Mouse (Mus musculus) CH12.LX (cell line): ENCODE results near the gene Necab2.

ENCODE experiments used
- CTCF ChIP-seq, 2 experiments: IDR thresholded peaks in 1 of 2; conservative IDR thresholded peaks in 1 of 2; 2 replicates each; pipeline ENCODE4 v1.5.1; 2011 to 2012; ENCODE audit warnings: low read depth in 2 of 2, low read length in 2 of 2, improper control_type of control experiment in 1 of 2, inconsistent platforms in 1 of 2, mild to moderate bottlenecking in 1 of 2, moderate library complexity in 1 of 2
- ELF1 ChIP-seq: IDR thresholded peaks from 2 replicates; pipeline ENCODE4 v1.6.1; 2014; ENCODE audit warnings: low read depth, mild to moderate bottlenecking, inconsistent platforms, low read length, improper control_type of control experiment
- EP300 ChIP-seq: IDR thresholded peaks from 2 replicates; pipeline ENCODE4 v1.6.1; 2011; ENCODE audit warnings: low read length, improper control_type of control experiment
- GABPA ChIP-seq: IDR thresholded peaks from 2 replicates; pipeline ENCODE4 v1.6.1; 2012; ENCODE audit warnings: low read depth, low read length, improper control_type of control experiment, inconsistent platforms; ENCODE audit not compliant: insufficient replicate concordance
- MAFK ChIP-seq: IDR thresholded peaks from 2 replicates; pipeline ENCODE4 v1.6.1; 2011; ENCODE audit warnings: low read length, improper control_type of control experiment; ENCODE audit not compliant: insufficient replicate concordance
- POLR2A ChIP-seq: IDR thresholded peaks from 2 replicates; pipeline ENCODE4 v1.6.1; 2011; ENCODE audit warnings: low read depth, mild to moderate bottlenecking, improper control_type of control experiment, low read length
- POLR2AphosphoS2 ChIP-seq: IDR thresholded peaks from 2 replicates; pipeline ENCODE4 v1.6.1; 2011; ENCODE audit warnings: low read depth, low read length, improper control_type of control experiment
- RAD21 ChIP-seq: IDR thresholded peaks from 2 replicates; pipeline ENCODE4 v1.6.1; 2011; ENCODE audit warnings: low read depth, mild to moderate bottlenecking, low read length, improper control_type of control experiment, moderate library complexity
- SIN3A ChIP-seq: IDR thresholded peaks from 2 replicates; pipeline ENCODE4 v1.6.1; 2012; ENCODE audit warnings: low read length, improper control_type of control experiment, inconsistent platforms
- TBP ChIP-seq: conservative IDR thresholded peaks from 2 replicates; pipeline ENCODE4 v1.6.1; 2011; ENCODE audit warnings: low read depth, low read length, improper control_type of control experiment
- UBTF ChIP-seq: IDR thresholded peaks from 2 replicates; pipeline ENCODE4 v1.6.1; 2012; ENCODE audit warnings: low read depth, mild to moderate bottlenecking, inconsistent platforms, low read length, improper control_type of control experiment, moderate library complexity
- USF1 ChIP-seq: IDR thresholded peaks from 2 replicates; pipeline ENCODE4 v1.6.1; 2014; ENCODE audit warnings: low read depth, mild to moderate bottlenecking, inconsistent platforms, low read length, improper control_type of control experiment
- USF2 ChIP-seq: conservative IDR thresholded peaks from 2 replicates; pipeline ENCODE4 v1.6.1; 2011; ENCODE audit warnings: low read depth, low read length, improper control_type of control experiment
- ZMIZ1 ChIP-seq: IDR thresholded peaks from 2 replicates; pipeline ENCODE4 v1.6.1; 2012; ENCODE audit warnings: low read depth, mild to moderate bottlenecking, inconsistent platforms, low read length, improper control_type of control experiment

DNA sequence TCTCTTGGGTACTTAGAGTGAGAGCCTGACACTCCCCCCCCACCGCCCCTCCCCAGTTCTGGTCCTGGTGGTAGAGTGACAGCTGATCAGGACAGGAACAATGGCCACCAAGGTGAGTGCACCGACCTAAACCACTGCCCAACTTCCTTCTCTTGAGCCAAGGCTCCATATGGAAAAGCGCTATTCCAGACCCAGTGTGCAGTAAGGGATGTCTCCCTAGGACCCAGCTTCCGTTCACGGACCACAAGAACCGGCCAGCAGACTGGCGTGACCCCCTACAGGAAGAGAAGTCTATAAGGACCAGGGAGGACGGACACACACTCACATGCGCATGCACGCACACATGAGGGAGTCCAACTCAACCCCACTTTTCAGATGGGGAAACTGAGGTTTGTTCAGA, 10.2 kb upstream of the Necab2 start:
- TF ChIP-seq RAD21, result no peak
- no peak for TF ChIP-seq GABPA
- no peak for TF ChIP-seq EP300
- TF ChIP-seq USF1, result no peak
- no peak for TF ChIP-seq POLR2AphosphoS2
- no peak for TF ChIP-seq UBTF
- no peak for TF ChIP-seq ELF1
- no peak for TF ChIP-seq POLR2A
- no peak for TF ChIP-seq MAFK
- TF ChIP-seq ZMIZ1, result no peak
- no peak for TF ChIP-seq USF2
- no peak for TF ChIP-seq CTCF (conservative IDR thresholded peaks at IDR 0.05 in 1 of 2, IDR thresholded peaks at IDR 0.05 in 1 of 2; ENCODE audit: low read depth in 2 of 2, low read length in 2 of 2)
- no peak for TF ChIP-seq SIN3A
- no peak for TF ChIP-seq TBP
